Mouse (Mus musculus) liver, embryonic 11.5 days (tissue): ENCODE results near the gene Taf1a. TPM values are rescaled to one million over a fixed set of nuclear protein-coding genes. Genes with fewer than 3 reads are reported as not detected.

ENCODE experiments used
- ATAC-seq: fragments of 200-750 bp; cut with Nextera tagmentation; replicated peaks from 2 replicates; pipeline ENCODE4 v1.8.0; 2017; ENCODE audit warnings: moderate number of reproducible peaks, mild to moderate bottlenecking, moderate TSS enrichment, moderate library complexity; ENCODE audit not compliant: low FRiP score
- DNase-seq: peaks from one replicate; pipeline ENCODE4 v3.0.0-alpha.2; 2017; ENCODE audit warnings: low spot score
- H3K27ac ChIP-seq: fragments of 300-500 bp; sonication (generic); 2 replicates; pipeline ENCODE4 v1.5.1; 2014; ENCODE audit warnings: mild to moderate bottlenecking, low read depth, low read length, control low read depth
- H3K27me3 ChIP-seq: fragments of 300-500 bp; sonication (generic); replicated peaks from 2 replicates; pipeline ENCODE4 v1.6.1; 2014; ENCODE audit warnings: low read length, mixed read lengths; ENCODE audit not compliant: control insufficient read depth, insufficient read depth
- H3K36me3 ChIP-seq: fragments of 300-500 bp; sonication (generic); 2 replicates; pipeline ENCODE4 v1.6.1; 2014; ENCODE audit warnings: mild to moderate bottlenecking, low read length, moderate library complexity, mixed read lengths; ENCODE audit not compliant: control insufficient read depth, insufficient read depth
- H3K4me1 ChIP-seq: fragments of 300-500 bp; sonication (generic); replicated peaks from 2 replicates; pipeline ENCODE4 v1.6.1; 2014; ENCODE audit warnings: low read length, mixed read lengths; ENCODE audit not compliant: control insufficient read depth, insufficient read depth
- H3K4me2 ChIP-seq: fragments of 300-500 bp; sonication (generic); 2 replicates; pipeline ENCODE4 v1.6.1; 2014; ENCODE audit warnings: mild to moderate bottlenecking, control low read depth, moderate library complexity
- H3K4me3 ChIP-seq: fragments of 300-500 bp; sonication (generic); 2 replicates; pipeline ENCODE4 v1.5.1; 2014; ENCODE audit warnings: low read depth, low read length, control low read depth
- H3K9ac ChIP-seq: fragments of 300-500 bp; sonication (generic); 2 replicates; pipeline ENCODE4 v1.6.1; 2014; ENCODE audit warnings: low read depth, low read length, control low read depth
- H3K9me3 ChIP-seq: fragments of 300-500 bp; sonication (generic); 2 replicates; pipeline ENCODE4 v1.6.1; 2016; ENCODE audit warnings: low read length, inconsistent platforms, mixed read lengths; ENCODE audit not compliant: control insufficient read depth
- WGBS: fragments of 180-500 bp; shearing (Covaris S2); extraction: QIAGEN DNeasy Blood & Tissue Kit; methylation state at CpG from one replicate; pipeline ENCODE4 v1.1.7; 2014; 5-methylcytosine and 5-hydroxymethylcytosine counted together
- polyA plus RNA-seq: library from polyadenylated mRNA; unstranded; fragments of >200 nt; fragmentation: Nextera tagmentation; extraction: Ambion mirVana; gene quantifications from 2 replicates; pipeline ENCODE4 v1.2.1, GENCODE M21; 2014

Taf1a gene
- polyA plus RNA-seq, 1 experiment from 2014 or later, result 13.9 TPM

GRCm38 (mm10) chr1:183424100-183424499 lies 35.3 kb downstream of the Taf1a start:
- no peaks in the 10 kb centered on the region for H3K4me1 ChIP-seq
- H3K4me3 ChIP-seq, result no peak overlapping the region
- no peak overlapping the region for H3K9ac ChIP-seq
- DNase-seq, result no peak
- no peaks in the 10 kb centered on the region for H3K27me3 ChIP-seq
- WGBS, result 90% methylated on average over 7 of the region's 7 CpGs
- no peaks in the 10 kb centered on the region for H3K36me3 ChIP-seq
- ATAC-seq, result no peak
- no peak overlapping the region for H3K4me2 ChIP-seq
- no peaks in the 10 kb centered on the region for H3K9me3 ChIP-seq
- no peak overlapping the region for H3K27ac ChIP-seq

- 81% methylated on average over 9 of the region's 9 CpGs for WGBS
- no peak for DNase-seq
- no peak overlapping the region for H3K4me2 ChIP-seq
- H3K27ac ChIP-seq, result no peak overlapping the region
- no peaks in the 10 kb centered on the region for H3K27me3 ChIP-seq
- ATAC-seq, result no peak
- no peaks in the 10 kb centered on the region for H3K36me3 ChIP-seq
- no peaks in the 10 kb centered on the region for H3K9me3 ChIP-seq
- no peak overlapping the region for H3K9ac ChIP-seq
- no peaks in the 10 kb centered on the region; the same call in 1 of the 2 replicates for H3K4me1 ChIP-seq
- H3K4me3 ChIP-seq, result no peak overlapping the region
Observed at GRCm38 (mm10) chr1:183434918-183435317, 46.1 kb downstream of the Taf1a start.

- Histone ChIP-seq H3K4me1 (no peaks in the 10 kb centered on the region; the same call in 1 of the 2 replicates), H3K27me3 (no peaks in the 10 kb centered on the region), H3K4me3 (peak overlapping the region; percentile 33), H3K27ac (no peak overlapping the region), H3K9ac (peak overlapping the region; percentile 43; the same call in 1 of the 2 replicates), H3K9me3 (no peaks in the 10 kb centered on the region), H3K36me3 (no peaks in the 10 kb centered on the region), H3K4me2 (peak overlapping the region; percentile 59)
- WGBS, result 24% methylated on average over 22 of the region's 22 CpGs
- ATAC-seq (peak; percentile 52; the same call in 1 of the 2 replicates), DNase-seq (peak; percentile 68)
Observed at GRCm38 (mm10) chr1:183439036-183439435, 50.3 kb downstream of the Taf1a start.

- Histone ChIP-seq H3K9ac (no peak overlapping the region), H3K36me3 (no peaks in the 10 kb centered on the region), H3K4me3 (no peak overlapping the region), H3K4me1 (no peaks in the 10 kb centered on the region; the same call in 1 of the 2 replicates), H3K27ac (no peak overlapping the region), H3K27me3 (no peaks in the 10 kb centered on the region), H3K4me2 (no peak overlapping the region), H3K9me3 (peaks cover 5% of the 10 kb centered on the region; the same call in 1 of the 2 replicates)
- WGBS, result 27% methylated on average over 19 of the region's 19 CpGs
- DNase-seq (peak; percentile 78), ATAC-seq (no peak)
Observed at GRCm38 (mm10) chr1:183442015-183442774, 53.4 kb downstream of the Taf1a start.

GRCm38 (mm10) chr1:183453066-183453465 lies 64.3 kb downstream of the Taf1a start:
- no peak for ATAC-seq
- no peaks in the 10 kb centered on the region for H3K9me3 ChIP-seq
- no peak overlapping the region for H3K9ac ChIP-seq
- no peak overlapping the region for H3K4me2 ChIP-seq
- no peak for DNase-seq
- H3K36me3 ChIP-seq, result no peaks in the 10 kb centered on the region
- H3K4me3 ChIP-seq, result no peak overlapping the region
- 31% methylated on average over 3 of the region's 3 CpGs for WGBS
- no peaks in the 10 kb centered on the region for H3K4me1 ChIP-seq
- no peaks in the 10 kb centered on the region for H3K27me3 ChIP-seq
- H3K27ac ChIP-seq, result no peak overlapping the region

Other genes starting within 250 kb of the Taf1a start
- gene Disp1, start 167.5 kb upstream of the Taf1a start, polyA plus RNA-seq, result 7.7 and 7.8 TPM in 2 replicates
- 17.6 and 21.1 TPM in 2 replicates for gene Aida, start 92.4 kb upstream of the Taf1a start, polyA plus RNA-seq
- 27.2 and 33.4 TPM in 2 replicates for gene Brox, start 91.7 kb upstream of the Taf1a start, polyA plus RNA-seq
- gene Mia3, start 19.4 kb upstream of the Taf1a start, polyA plus RNA-seq, result 72.8 and 85.5 TPM in 2 replicates
- gene Hhipl2, start 29.2 kb downstream of the Taf1a start, polyA plus RNA-seq, result 0.08 and 0.10 TPM in 2 replicates